Mouse (Mus musculus) CD4-positive, CD25-positive, alpha-beta regulatory T cell, adult 9 weeks (primary cell): ENCODE measurements around the gene Olfr680-ps1. TPM values are rescaled to one million over a fixed set of nuclear protein-coding genes. Genes with fewer than 3 reads are reported as not detected.

Experiments
- polyA plus RNA-seq: library from polyadenylated mRNA; unstranded; fragments of 100-300 nt; shearing (Covaris generic); gene quantifications from one replicate; pipeline ENCODE4 v1.2.1, GENCODE M21; 2017

Gene Olfr680-ps1
- polyA plus RNA-seq = not detected

GRCm38 (mm10) chr7:105092717-105093116 is at the start of gene Olfr680-ps1:
Gene Olfr680-ps1 (minus strand): TSS chr7:105092817.

GRCm38 (mm10) chr7:105116536-105116935 is 23.9 kb upstream of the Olfr680-ps1 start, which contains the start of gene Olfr681:
Gene Olfr681 (plus strand): TSS chr7:105116836.

GRCm38 (mm10) chr7:105080905-105081304 is 11.7 kb downstream of the Olfr680-ps1 start, which contains the start of gene Olfr679:
Gene Olfr679 (plus strand): TSS chr7:105081205.

GRCm38 (mm10) chr7:105064175-105064574 is 28.4 kb downstream of the Olfr680-ps1 start, which contains the start of gene Olfr678:
Gene Olfr678 (plus strand): TSS chr7:105064475.

Other genes starting within 250 kb of the Olfr680-ps1 start
- not detected for gene Usp17la, start 235.8 kb downstream of the Olfr680-ps1 start, polyA plus RNA-seq
- not detected for gene Olfr665, start 214.8 kb downstream of the Olfr680-ps1 start, polyA plus RNA-seq
- not detected for gene Olfr666, start 196.9 kb downstream of the Olfr680-ps1 start, polyA plus RNA-seq
- gene Olfr667, start 171.3 kb downstream of the Olfr680-ps1 start, polyA plus RNA-seq = not detected
- not detected for gene Olfr668, start 164.8 kb downstream of the Olfr680-ps1 start, polyA plus RNA-seq
- not detected for gene Olfr669, start 158.6 kb downstream of the Olfr680-ps1 start, polyA plus RNA-seq
- not detected for gene Olfr670, start 130.2 kb downstream of the Olfr680-ps1 start, polyA plus RNA-seq
- gene Olfr671, start 113.7 kb downstream of the Olfr680-ps1 start, polyA plus RNA-seq = not detected
- not detected for gene Olfr672, start 90.8 kb downstream of the Olfr680-ps1 start, polyA plus RNA-seq
- gene Olfr675, start 64.4 kb downstream of the Olfr680-ps1 start, polyA plus RNA-seq = not detected
- gene Olfr676, start 60.1 kb downstream of the Olfr680-ps1 start, polyA plus RNA-seq = not detected
- gene Olfr677, start 41.4 kb downstream of the Olfr680-ps1 start, polyA plus RNA-seq = not detected
- gene Olfr678, start 28.3 kb downstream of the Olfr680-ps1 start, polyA plus RNA-seq = not detected
- gene Olfr679, start 11.6 kb downstream of the Olfr680-ps1 start, polyA plus RNA-seq = not detected
- not detected for gene Olfr681, start 24.0 kb upstream of the Olfr680-ps1 start, polyA plus RNA-seq
- gene Olfr683, start 54.2 kb upstream of the Olfr680-ps1 start, polyA plus RNA-seq = not detected
- gene Olfr684, start 70.8 kb upstream of the Olfr680-ps1 start, polyA plus RNA-seq = not detected
- gene Olfr685, start 93.2 kb upstream of the Olfr680-ps1 start, polyA plus RNA-seq = not detected
- gene Olfr686, start 114.7 kb upstream of the Olfr680-ps1 start, polyA plus RNA-seq = not detected
- not detected for gene Olfr688, start 195.3 kb upstream of the Olfr680-ps1 start, polyA plus RNA-seq
- gene Olfr689, start 218.3 kb upstream of the Olfr680-ps1 start, polyA plus RNA-seq = 0.09 TPM
- gene Olfr690, start 241.3 kb upstream of the Olfr680-ps1 start, polyA plus RNA-seq = not detected
- gene Olfr691, start 249.5 kb upstream of the Olfr680-ps1 start, polyA plus RNA-seq = not detected